Mouse (Mus musculus): ENCODE results near the gene Anp32e. TPM values are rescaled to one million over a fixed set of nuclear protein-coding genes. Genes with fewer than 3 reads are reported as not detected.
"Not testable (repeated sequence)": the region's sequence is repeated elsewhere in the genome, so short reads cannot be mapped to it uniquely, and the experiment has no call there.

The Anp32e gene
- polyA plus RNA-seq, 1 experiment from 2014 or later = 229 TPM

GRCm38 (mm10) chr3:95959807-95960206, 30.8 kb downstream of the Anp32e start:
- H3K9me3 ChIP-seq (replicated peaks) = 0 out of 2 replicates have a peak, but pooled peaks cover 5% of the 10 kb centered on the region
- peaks cover 45% of the 10 kb centered on the region for H3K4me1 ChIP-seq (replicated peaks)
- no peaks in the 10 kb centered on the region for H3K27me3 ChIP-seq (replicated peaks)
- 88% methylated on average over 1 of the region's 1 CpGs for WGBS
- no peak overlapping the region for H3K9ac ChIP-seq
- no peak overlapping the region for H3K27ac ChIP-seq (ENCODE audit: poor library complexity, severe bottlenecking)
- H3K4me3 ChIP-seq = no peak overlapping the region
- no peak overlapping the region for H3K4me2 ChIP-seq
- no peaks in the 10 kb centered on the region for H3K36me3 ChIP-seq
- ATAC-seq (ENCODE audit: insufficient number of reproducible peaks, low FRiP score) = no peak

- not testable (repeated sequence) for H3K9ac ChIP-seq; H3K36me3 ChIP-seq; H3K4me3 ChIP-seq; ATAC-seq (ENCODE audit: insufficient number of reproducible peaks, low FRiP score); H3K9me3 ChIP-seq (replicated peaks); H3K27me3 ChIP-seq (replicated peaks)
- 0 out of 2 replicates have a peak overlapping the region, but pooled peaks have one; percentile 61 for H3K4me2 ChIP-seq
- peak overlapping the region; percentile 95 for H3K27ac ChIP-seq (ENCODE audit: poor library complexity, severe bottlenecking)
- 69% methylated on average over 8 of the region's 8 CpGs for WGBS
- H3K4me1 ChIP-seq (replicated peaks) = peaks cover 43% of the 10 kb centered on the region
Observed at GRCm38 (mm10) chr3:95962182-95962581, 33.1 kb downstream of the Anp32e start.

- no peak overlapping the region for H3K9ac ChIP-seq
- H3K27me3 ChIP-seq (replicated peaks) = no peaks in the 10 kb centered on the region
- H3K27ac ChIP-seq (ENCODE audit: poor library complexity, severe bottlenecking) = no peak overlapping the region
- H3K4me3 ChIP-seq = no peak overlapping the region
- 57% methylated on average over 2 of the region's 2 CpGs for WGBS
- H3K4me1 ChIP-seq (replicated peaks) = peaks cover 34% of the 10 kb centered on the region
- no peaks in the 10 kb centered on the region for H3K36me3 ChIP-seq
- ATAC-seq (ENCODE audit: insufficient number of reproducible peaks, low FRiP score) = no peak
- 0 out of 2 replicates have a peak, but pooled peaks cover 5% of the 10 kb centered on the region for H3K9me3 ChIP-seq (replicated peaks)
- H3K4me2 ChIP-seq = no peak overlapping the region
Observed at GRCm38 (mm10) chr3:95963230-95963629, 34.2 kb downstream of the Anp32e start.

GRCm38 (mm10) chr3:95963681-95964080, 34.6 kb downstream of the Anp32e start:
- no peak overlapping the region for H3K4me2 ChIP-seq
- ATAC-seq (ENCODE audit: insufficient number of reproducible peaks, low FRiP score) = no peak
- peaks cover 31% of the 10 kb centered on the region for H3K4me1 ChIP-seq (replicated peaks)

GRCm38 (mm10) chr3:95965518-95966451, 36.7 kb downstream of the Anp32e start:
- WGBS = 11% methylated on average over 7 of the region's 7 CpGs
- no peaks in the 10 kb centered on the region for H3K27me3 ChIP-seq (replicated peaks)

More at GRCm38 (mm10) chr3:95963681-95964080, 34.6 kb downstream of the Anp32e start:
- Histone ChIP-seq H3K36me3 (no peaks in the 10 kb centered on the region), H3K9me3 (replicated peaks) (0 out of 2 replicates have a peak, but pooled peaks cover 5% of the 10 kb centered on the region), H3K27me3 (replicated peaks) (no peaks in the 10 kb centered on the region), H3K27ac (ENCODE audit: poor library complexity, severe bottlenecking) (no peak overlapping the region), H3K4me3 (no peak overlapping the region), H3K9ac (no peak overlapping the region)
- WGBS = 43% methylated on average over 4 of the region's 4 CpGs

GRCm38 (mm10) chr3:95969277-95969676, 40.2 kb downstream of the Anp32e start:
- peaks cover 10% of the 10 kb centered on the region for H3K4me1 ChIP-seq (replicated peaks)
- no peaks in the 10 kb centered on the region for H3K36me3 ChIP-seq
- H3K27ac ChIP-seq (ENCODE audit: poor library complexity, severe bottlenecking) = 0 out of 2 replicates have a peak overlapping the region, but pooled peaks have one; percentile 3
- no peaks in the 10 kb centered on the region for H3K9me3 ChIP-seq (replicated peaks)
- WGBS = 42% methylated on average over 1 of the region's 1 CpGs
- H3K4me2 ChIP-seq = no peak overlapping the region
- no peak for ATAC-seq (ENCODE audit: insufficient number of reproducible peaks, low FRiP score)
- H3K9ac ChIP-seq = no peak overlapping the region
- H3K27me3 ChIP-seq (replicated peaks) = no peaks in the 10 kb centered on the region
- no peak overlapping the region for H3K4me3 ChIP-seq

More at GRCm38 (mm10) chr3:95965518-95966451, 36.7 kb downstream of the Anp32e start:
- H3K9ac ChIP-seq = peak overlapping the region; percentile 35; the same call in 1 of the 2 replicates
- no peak overlapping the region for H3K4me3 ChIP-seq
- no peaks in the 10 kb centered on the region for H3K9me3 ChIP-seq (replicated peaks)
- H3K4me2 ChIP-seq = peak overlapping the region; percentile 42
- H3K4me1 ChIP-seq (replicated peaks) = peaks cover 20% of the 10 kb centered on the region
- ATAC-seq (ENCODE audit: insufficient number of reproducible peaks, low FRiP score) = no peak
- no peaks in the 10 kb centered on the region for H3K36me3 ChIP-seq
- no peak overlapping the region for H3K27ac ChIP-seq (ENCODE audit: poor library complexity, severe bottlenecking)

GRCm38 (mm10) chr3:95970661-95971060, 41.6 kb downstream of the Anp32e start:
- H3K27ac ChIP-seq (ENCODE audit: poor library complexity, severe bottlenecking); H3K9ac ChIP-seq; H3K4me2 ChIP-seq; H3K9me3 ChIP-seq (replicated peaks); H3K36me3 ChIP-seq; ATAC-seq (ENCODE audit: insufficient number of reproducible peaks, low FRiP score); H3K4me1 ChIP-seq (replicated peaks); H3K27me3 ChIP-seq (replicated peaks); H3K4me3 ChIP-seq: not testable (repeated sequence)
- 53% methylated on average over 7 of the region's 7 CpGs for WGBS

GRCm38 (mm10) chr3:95972251-95972872, 43.3 kb downstream of the Anp32e start:
- ATAC-seq (ENCODE audit: insufficient number of reproducible peaks, low FRiP score) = no peak
- Histone ChIP-seq H3K4me3 (peak overlapping the region; percentile 34), H3K9ac (peak overlapping the region; percentile 66), H3K27me3 (replicated peaks) (0 out of 2 replicates have a peak, but pooled peaks cover 6% of the 10 kb centered on the region), H3K4me1 (replicated peaks) (peaks cover 7% of the 10 kb centered on the region), H3K27ac (ENCODE audit: poor library complexity, severe bottlenecking) (no peak overlapping the region), H3K36me3 (no peaks in the 10 kb centered on the region), H3K9me3 (replicated peaks) (no peaks in the 10 kb centered on the region), H3K4me2 (peak overlapping the region; percentile 72)
- 75% methylated on average over 12 of the region's 12 CpGs for WGBS

GRCm38 (mm10) chr3:95972873-95973634, 44.0 kb downstream of the Anp32e start:
- peaks cover 9% of the 10 kb centered on the region for H3K4me1 ChIP-seq (replicated peaks)
- H3K9me3 ChIP-seq (replicated peaks) = no peaks in the 10 kb centered on the region
- H3K4me2 ChIP-seq = peak overlapping the region; percentile 72
- no peak for ATAC-seq (ENCODE audit: insufficient number of reproducible peaks, low FRiP score)
- 7% methylated on average over 34 of the region's 34 CpGs for WGBS
- no peak overlapping the region for H3K27ac ChIP-seq (ENCODE audit: poor library complexity, severe bottlenecking)
- H3K27me3 ChIP-seq (replicated peaks) = 0 out of 2 replicates have a peak, but pooled peaks cover 6% of the 10 kb centered on the region
- H3K9ac ChIP-seq = peak overlapping the region; percentile 66
- no peaks in the 10 kb centered on the region for H3K36me3 ChIP-seq
- H3K4me3 ChIP-seq = peak overlapping the region; percentile 34

- Histone ChIP-seq H3K4me3 (no peak overlapping the region), H3K4me1 (replicated peaks) (peaks cover 9% of the 10 kb centered on the region), H3K27me3 (replicated peaks) (0 out of 2 replicates have a peak, but pooled peaks cover 6% of the 10 kb centered on the region), H3K9ac (no peak overlapping the region), H3K9me3 (replicated peaks) (no peaks in the 10 kb centered on the region), H3K27ac (ENCODE audit: poor library complexity, severe bottlenecking) (no peak overlapping the region), H3K36me3 (no peaks in the 10 kb centered on the region), H3K4me2 (no peak overlapping the region)
- 58% methylated on average over 3 of the region's 3 CpGs for WGBS
- no peak for ATAC-seq (ENCODE audit: insufficient number of reproducible peaks, low FRiP score)
Observed at GRCm38 (mm10) chr3:95977079-95977478, 48.0 kb downstream of the Anp32e start.
